Mouse (Mus musculus): ENCODE results near the gene Gramd4.

- no peak for TF ChIP-seq E2F4 (IDR thresholded peaks at IDR 0.05; ENCODE audit: insufficient read depth)
- TF ChIP-seq POLR2A (IDR thresholded peaks at IDR 0.05; ENCODE audit: insufficient read length, low read depth) = no peak
- no peak for TF ChIP-seq MYOG (IDR thresholded peaks at IDR 0.05; ENCODE audit: control insufficient read depth in 1 of 3, insufficient read depth in 1 of 3, insufficient read length in 2 of 3, low read depth in 2 of 3)
Measured at GRCm38 (mm10) chr15:86018753-86019512, 38.6 kb upstream of the Gramd4 start.

All from myocyte (in vitro differentiated cells).